Mouse (Mus musculus) heart, postnatal 0 days (tissue): ENCODE measurements around the gene Nlgn2.

Source experiments
- CTCF ChIP-seq: IDR thresholded peaks from 2 replicates; pipeline ENCODE4 v1.5.1; 2016; ENCODE audit warnings: antibody characterized with exemption, control low read depth, low read depth
- EP300 ChIP-seq: IDR thresholded peaks from 2 replicates; pipeline ENCODE4 v1.6.1; 2016; ENCODE audit warnings: antibody characterized with exemption, low read depth

GRCm38 (mm10) chr11:69799394-69800137 lies 38.0 kb downstream of the Nlgn2 start:
- no peak for TF ChIP-seq CTCF
- TF ChIP-seq EP300: no peak
